Mouse (Mus musculus) lung, postnatal 10 days (tissue): ENCODE measurements around the gene Fuca1.

Source experiments
- DNase-seq: peaks from one replicate; pipeline ENCODE4 v3.0.0; 2021

Fuca1 gene

DNA sequence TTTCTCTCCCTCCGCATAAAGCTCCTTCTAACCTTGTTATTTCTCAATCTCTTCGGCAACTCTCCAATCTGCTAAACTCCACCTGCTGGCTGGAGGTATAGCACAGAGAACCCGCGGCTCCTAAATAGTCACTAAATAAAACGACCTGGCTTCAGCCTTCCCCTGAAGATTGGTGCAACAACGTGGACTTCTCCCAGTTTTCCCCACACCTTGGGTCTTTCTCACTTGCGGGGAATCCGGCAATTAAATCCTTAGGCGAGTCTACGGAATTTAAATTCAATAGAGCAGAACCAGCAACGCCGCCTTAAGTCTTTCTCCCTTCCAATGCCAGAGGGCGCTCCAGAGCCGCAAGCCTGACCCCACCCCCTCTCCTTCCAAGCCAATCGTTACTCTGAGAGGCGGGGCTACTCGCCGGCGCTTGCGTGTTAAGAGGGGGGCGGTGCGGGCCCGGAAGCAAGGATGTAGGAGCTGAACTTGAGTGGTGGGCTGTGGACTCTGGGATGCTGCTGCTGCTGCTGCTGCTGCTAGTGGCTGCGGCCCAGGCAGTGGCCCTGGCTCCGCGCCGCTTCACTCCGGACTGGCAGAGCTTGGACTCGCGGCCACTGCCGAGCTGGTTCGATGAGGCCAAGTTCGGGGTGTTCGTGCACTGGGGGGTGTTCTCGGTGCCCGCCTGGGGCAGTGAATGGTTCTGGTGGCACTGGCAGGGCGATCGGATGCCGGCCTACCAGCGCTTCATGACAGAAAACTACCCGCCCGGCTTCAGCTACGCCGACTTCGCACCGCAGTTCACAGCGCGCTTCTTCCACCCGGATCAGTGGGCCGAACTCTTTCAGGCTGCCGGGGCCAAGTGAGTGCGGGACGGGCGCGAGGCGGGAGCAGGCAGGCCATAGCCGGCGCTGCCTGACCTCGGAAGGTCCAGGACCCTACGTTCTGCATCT lies at the start of gene Fuca1:
Gene Fuca1, plus strand, starts transcription at position 432 of the 938 bp plus-strand sequence.
- peak; percentile 98 for DNase-seq

- no peak for DNase-seq
These were observed 48.5 kb upstream of the Fuca1 start for GRCm38 (mm10) chr4:135872015-135872414.

DNA sequence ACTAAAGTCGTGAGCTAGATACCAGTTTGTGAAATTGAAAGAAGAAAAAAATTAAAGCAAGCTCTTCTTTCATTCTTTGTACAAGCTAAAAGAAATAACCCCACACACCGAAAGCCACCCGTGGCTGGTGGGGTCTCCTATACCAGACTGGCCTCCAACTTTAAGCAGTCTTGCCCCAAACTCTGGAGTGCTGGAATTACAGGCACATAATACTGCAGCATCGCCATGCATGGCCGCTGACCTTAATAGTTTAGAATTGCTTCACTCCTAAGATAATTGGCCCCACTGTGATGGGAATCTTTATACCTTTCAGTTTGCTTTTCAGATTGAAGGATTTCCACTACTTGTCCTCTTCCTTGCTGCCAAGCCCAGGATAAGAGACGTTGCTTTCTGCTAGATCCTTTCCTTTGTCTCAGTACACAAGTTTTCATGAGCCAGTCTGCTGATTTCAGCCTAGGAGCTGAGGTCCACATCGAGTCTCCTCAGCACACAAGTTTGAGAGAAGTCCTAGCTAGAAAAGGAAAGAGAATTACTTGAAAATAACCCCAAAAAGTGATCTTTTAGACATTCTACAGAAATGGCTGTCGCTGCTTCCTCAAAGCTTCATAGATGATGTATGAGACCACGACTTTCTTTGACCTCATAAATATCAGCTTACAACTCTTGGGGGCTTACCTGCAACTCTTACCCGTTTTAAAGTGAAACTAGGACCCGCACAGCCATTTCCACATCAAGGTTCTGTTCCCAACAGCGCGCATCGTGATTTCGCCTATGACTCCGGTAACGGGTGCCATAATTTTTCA lies 47.7 kb upstream of the Fuca1 start:
- DNase-seq: no peak

GRCm38 (mm10) chr4:135873526-135874202 lies 46.9 kb upstream of the Fuca1 start, which contains the start of gene Pnrc2:
Pnrc2 (minus strand) TSS chr4:135873850.
- DNase-seq: peak; percentile 92

GRCm38 (mm10) chr4:135874564-135875535 lies 45.7 kb upstream of the Fuca1 start:
- no peak for DNase-seq

DNA sequence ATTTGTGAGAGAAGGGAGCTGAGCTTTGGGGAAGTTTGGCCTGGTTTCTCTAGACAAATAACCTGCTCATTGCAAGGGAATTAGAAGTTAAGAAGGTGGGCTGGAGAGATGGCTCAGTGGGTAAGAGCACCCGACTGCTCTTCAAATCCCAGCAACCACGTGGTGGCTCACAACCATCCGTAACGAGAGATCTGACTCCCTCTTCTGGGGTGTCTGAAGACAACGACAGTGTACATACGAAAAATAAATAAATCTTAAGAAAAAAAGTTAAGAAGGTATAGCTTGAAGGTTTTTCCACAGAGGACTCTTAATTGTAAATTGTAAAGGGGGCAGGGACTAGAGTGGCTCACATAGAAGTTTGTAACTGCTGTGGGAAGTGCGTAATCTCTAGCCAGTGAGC lies 45.0 kb upstream of the Fuca1 start:
- DNase-seq: no peak

GRCm38 (mm10) chr4:135875991-135876582 lies 44.4 kb upstream of the Fuca1 start:
- DNase-seq: peak; percentile 85

GRCm38 (mm10) chr4:135876583-135877020 lies 43.9 kb upstream of the Fuca1 start:
- peak; percentile 88 for DNase-seq

- peak; percentile 61 for DNase-seq
These were observed 42.8 kb upstream of the Fuca1 start for GRCm38 (mm10) chr4:135877742-135878141.

DNA sequence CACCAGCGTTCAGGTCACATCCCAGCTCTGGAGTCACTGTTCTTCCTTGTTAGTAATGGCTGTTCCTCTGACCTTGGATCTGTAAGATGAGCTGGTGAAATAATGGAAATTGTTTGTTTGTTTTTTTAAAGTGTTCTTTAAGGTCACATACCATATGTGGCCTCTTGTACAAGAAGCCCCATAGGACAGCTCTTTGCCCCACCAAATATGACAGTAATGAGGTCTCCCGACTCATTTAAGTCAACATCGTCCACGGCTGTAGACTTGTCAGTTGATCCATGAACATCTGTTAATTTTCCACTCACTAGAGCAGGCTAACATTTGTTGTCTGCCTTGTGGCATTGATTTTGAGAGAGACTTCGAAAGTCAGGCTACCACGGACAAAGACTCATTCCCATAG lies 41.5 kb upstream of the Fuca1 start:
- no peak for DNase-seq

GRCm38 (mm10) chr4:135880018-135880417 lies 40.5 kb upstream of the Fuca1 start:
- no peak for DNase-seq

DNA sequence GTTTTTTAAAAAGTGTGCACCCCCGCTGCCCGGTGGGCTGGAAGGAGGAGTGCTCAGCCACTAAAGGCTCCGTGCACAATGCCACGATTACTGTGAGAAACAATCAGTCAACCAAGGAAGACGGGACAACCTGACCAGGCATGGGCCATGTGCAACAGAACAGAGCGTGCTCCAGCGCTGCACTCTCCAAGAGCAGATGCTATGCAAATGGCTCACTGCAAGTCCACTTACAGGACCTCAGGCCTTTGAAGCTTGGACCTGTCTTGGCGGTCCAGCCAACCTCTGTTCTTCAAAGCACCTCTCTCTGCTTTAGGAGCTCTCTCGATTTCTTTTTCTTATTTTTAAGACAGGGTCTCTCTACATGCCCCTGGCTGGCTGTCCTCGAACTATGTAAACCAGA lies 40.0 kb upstream of the Fuca1 start:
- DNase-seq: no peak

GRCm38 (mm10) chr4:135882023-135882422 lies 38.5 kb upstream of the Fuca1 start:
- DNase-seq: no peak

- DNase-seq: no peak
These were observed 37.1 kb upstream of the Fuca1 start for GRCm38 (mm10) chr4:135883401-135883851.

- no peak for DNase-seq
These were observed 36.5 kb upstream of the Fuca1 start for GRCm38 (mm10) chr4:135883881-135884516.

GRCm38 (mm10) chr4:135884531-135884930 lies 36.0 kb upstream of the Fuca1 start:
- DNase-seq: no peak

GRCm38 (mm10) chr4:135885676-135886075 lies 34.9 kb upstream of the Fuca1 start:
- no peak for DNase-seq

DNA sequence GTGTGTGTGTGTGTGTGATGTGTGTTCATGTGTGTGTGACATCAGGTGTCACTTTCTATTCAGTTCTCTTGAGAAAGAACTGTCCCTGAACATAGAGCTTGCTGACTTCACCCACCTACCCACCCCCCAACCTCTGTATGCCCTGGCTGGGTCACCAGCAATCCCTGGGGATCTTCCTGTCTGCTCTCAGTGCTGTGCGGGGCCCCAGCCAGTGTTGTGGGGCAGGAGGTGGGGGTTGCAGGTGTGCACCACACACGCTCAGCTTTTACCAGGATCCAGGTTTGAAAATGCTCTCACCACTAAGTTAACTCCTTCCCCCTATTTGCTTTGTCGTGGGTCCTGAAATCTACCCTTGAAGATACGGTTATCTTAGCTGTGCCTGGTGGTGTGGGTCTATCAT lies 34.4 kb upstream of the Fuca1 start:
- DNase-seq: no peak

- no peak for DNase-seq
These were observed 32.0 kb upstream of the Fuca1 start for GRCm38 (mm10) chr4:135888448-135889057.
